Mouse (Mus musculus) cerebellum, adult 2 months (tissue): ENCODE measurements at regions not wholly inside any gene's neighbourhood (a gene's known extent, or its start where the extent isn't known, plus 50 kb on each side); places are given as distances from the start of the nearest gene placed in this dataset.

Source experiments
- CTCF ChIP-seq: fragments of 200-500 bp; IDR thresholded peaks from 2 replicates; pipeline ENCODE4 v1.5.1; 2011; ENCODE audit warnings: low read depth, mild to moderate bottlenecking, control low read depth, low read length, moderate library complexity, borderline replicate concordance; ENCODE audit not compliant: insufficient read depth
- POLR2A ChIP-seq: fragments of 200-500 bp; IDR thresholded peaks from 2 replicates; pipeline ENCODE4 v1.6.1; 2011; ENCODE audit warnings: low read length, control low read depth, borderline replicate concordance; ENCODE audit not compliant: insufficient read depth

- no peak for TF ChIP-seq CTCF
- no peak for TF ChIP-seq POLR2A
Observed at GRCm38 (mm10) chr13:55976911-55977381, 141.0 kb upstream of the Pitx1 start.
